Mouse (Mus musculus) forebrain, embryonic 14.5 days (tissue): ENCODE results near the gene Fbxw10. TPM values are rescaled to one million over a fixed set of nuclear protein-coding genes. Genes with fewer than 3 reads are reported as not detected.

Source experiments
- ATAC-seq: fragments of 200-750 bp; cut with Nextera tagmentation; 2 replicates; pipeline ENCODE4 v1.8.0; 2017; ENCODE audit warnings: mild to moderate bottlenecking, moderate library complexity
- DNase-seq: peaks from one replicate; pipeline ENCODE4 v3.0.0-alpha.2; 2015; ENCODE audit warnings: low spot score
- H3K27ac ChIP-seq: fragments of 300-500 bp; sonication (generic); 2 replicates; pipeline ENCODE4 v1.5.1; 2014; ENCODE audit warnings: low read depth, mild to moderate bottlenecking, control low read depth, low read length, moderate library complexity
- H3K27me3 ChIP-seq: fragments of 300-500 bp; sonication (generic); replicated peaks from 2 replicates; pipeline ENCODE4 v1.6.1; 2014; ENCODE audit warnings: low read length, control low read depth, mixed read lengths; ENCODE audit not compliant: control insufficient read depth, insufficient read depth
- H3K36me3 ChIP-seq: fragments of 300-500 bp; sonication (generic); 2 replicates; pipeline ENCODE4 v1.6.1; 2014; ENCODE audit warnings: low read length, control low read depth; ENCODE audit not compliant: control insufficient read depth, insufficient read depth
- H3K4me1 ChIP-seq: fragments of 300-500 bp; sonication (generic); 2 replicates; pipeline ENCODE4 v1.6.1; 2014; ENCODE audit warnings: antibody characterized with exemption, low read length, control low read depth; ENCODE audit not compliant: control insufficient read depth, insufficient read depth
- H3K4me2 ChIP-seq: fragments of 300-500 bp; sonication (generic); 2 replicates; pipeline ENCODE4 v1.6.1; 2014; ENCODE audit warnings: mild to moderate bottlenecking, control low read depth, low read length
- H3K4me3 ChIP-seq: fragments of 300-500 bp; sonication (generic); 2 replicates; pipeline ENCODE4 v1.5.1; 2014; ENCODE audit warnings: low read depth, low read length, control low read depth
- H3K9ac ChIP-seq: fragments of 300-500 bp; sonication (generic); 2 replicates; pipeline ENCODE4 v1.6.1; 2014; ENCODE audit warnings: mild to moderate bottlenecking, low read length, control low read depth, moderate library complexity
- H3K9me3 ChIP-seq: fragments of 300-500 bp; sonication (generic); replicated peaks from 2 replicates; pipeline ENCODE4 v1.6.1; 2016; ENCODE audit warnings: low read length, control low read depth, mixed read lengths; ENCODE audit not compliant: control insufficient read depth
- WGBS: fragments of 180-500 bp; shearing (Covaris S2); extraction: QIAGEN DNeasy Blood & Tissue Kit; methylation state at CpG from one replicate; pipeline ENCODE4 v1.1.7; 2014; 5-methylcytosine and 5-hydroxymethylcytosine counted together
- polyA plus RNA-seq: library from polyadenylated mRNA; unstranded; fragments of >200 nt; fragmentation: Nextera tagmentation; extraction: Ambion mirVana; gene quantifications from 2 replicates; pipeline ENCODE4 v1.2.1, GENCODE M21; 2014

Fbxw10 gene
- polyA plus RNA-seq, 1 experiment from 2014 or later, result 0.20 TPM

DNA sequence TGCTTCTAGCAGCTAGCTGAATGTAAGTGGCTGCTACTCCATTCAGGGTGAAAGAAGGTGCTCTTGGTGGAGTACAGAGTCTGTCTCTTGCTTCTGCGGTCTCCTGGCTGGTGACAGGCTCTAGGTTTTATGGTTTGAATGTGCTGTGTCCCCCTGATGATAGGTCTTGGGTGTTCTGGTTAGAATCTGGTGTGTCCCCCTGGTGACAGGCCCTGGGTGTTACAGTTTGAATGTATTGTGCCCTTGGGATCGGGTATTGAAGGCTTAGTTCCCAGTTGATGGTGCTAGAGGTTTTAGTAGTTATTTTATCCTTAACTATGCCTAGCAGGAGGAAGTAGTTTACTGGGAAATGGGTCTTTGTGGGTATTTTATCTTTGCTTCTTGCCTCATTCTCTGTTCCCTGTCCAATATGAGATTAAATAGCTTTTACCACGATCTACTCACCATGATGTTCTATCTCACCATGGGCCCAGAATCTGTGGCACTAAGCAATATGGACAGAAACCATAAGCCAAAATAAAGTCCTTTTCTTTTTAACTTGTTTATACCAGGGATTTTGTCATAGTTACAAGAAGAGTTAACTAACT lies 62.9 kb downstream of the Fbxw10 start:
- Histone ChIP-seq H3K27me3 (no peaks in the 10 kb centered on the region), H3K36me3 (no peaks in the 10 kb centered on the region), H3K27ac (no peak overlapping the region), H3K4me1 (peaks cover 2% of the 10 kb centered on the region; the same call in 1 of the 2 replicates), H3K9ac (no peak overlapping the region), H3K9me3 (no peaks in the 10 kb centered on the region), H3K4me2 (no peak overlapping the region), H3K4me3 (no peak overlapping the region)
- ATAC-seq (no peak), DNase-seq (no peak)
- WGBS, result 79% methylated on average over 3 of the region's 3 CpGs

DNA sequence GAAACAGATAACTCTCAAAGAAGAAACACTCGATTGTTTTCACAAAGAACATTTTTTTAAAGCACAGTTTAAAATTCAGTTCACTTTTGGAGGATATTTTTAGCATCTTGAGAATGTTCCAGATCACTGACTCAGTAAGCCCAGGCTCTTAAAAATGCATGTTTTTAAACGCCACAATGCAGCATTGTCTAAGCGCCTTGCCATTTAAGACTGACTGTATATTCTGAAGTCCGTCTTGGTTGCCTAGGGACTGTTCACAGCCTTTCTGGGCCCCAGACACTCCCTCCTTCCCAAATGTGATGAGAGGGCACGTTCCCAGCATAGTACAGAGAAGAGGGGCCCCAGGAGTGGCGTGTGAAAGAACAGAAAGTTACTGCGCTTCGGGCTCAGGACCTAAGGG lies 64.5 kb downstream of the Fbxw10 start:
- peak; percentile 34; the same call in 1 of the 2 replicates for ATAC-seq
- Histone ChIP-seq H3K36me3 (no peaks in the 10 kb centered on the region), H3K9ac (no peak overlapping the region), H3K4me2 (no peak overlapping the region), H3K4me1 (peaks cover 2% of the 10 kb centered on the region; the same call in 1 of the 2 replicates), H3K9me3 (no peaks in the 10 kb centered on the region), H3K27me3 (no peaks in the 10 kb centered on the region), H3K27ac (no peak overlapping the region), H3K4me3 (no peak overlapping the region)
- 33% methylated on average over 8 of the region's 8 CpGs for WGBS
- peak; percentile 25 for DNase-seq

DNA sequence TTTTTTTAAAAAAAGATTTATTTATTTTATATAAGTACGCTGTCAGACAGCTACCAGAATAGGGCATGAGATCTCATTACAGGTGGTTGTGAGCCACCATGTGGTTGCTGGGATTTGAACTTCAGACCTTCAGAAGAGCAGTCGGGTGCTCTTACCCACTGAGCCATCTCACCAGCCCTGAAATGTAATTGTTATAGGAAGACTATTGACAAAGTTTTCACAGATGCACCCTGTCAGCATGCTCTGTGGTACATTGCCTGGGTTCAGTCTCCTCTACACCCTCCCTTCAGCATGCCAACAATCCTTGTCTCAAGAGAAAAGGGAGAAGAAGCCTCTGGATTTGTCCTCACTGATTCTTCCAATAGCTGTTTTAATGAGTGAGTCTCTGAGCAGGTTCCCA lies 66.3 kb downstream of the Fbxw10 start:
- 97% methylated on average over 2 of the region's 2 CpGs for WGBS
- H3K9me3 ChIP-seq, result no peaks in the 10 kb centered on the region
- ATAC-seq, result no peak
- H3K4me1 ChIP-seq, result peaks cover 2% of the 10 kb centered on the region; the same call in 1 of the 2 replicates
- no peak overlapping the region for H3K4me3 ChIP-seq
- no peaks in the 10 kb centered on the region for H3K27me3 ChIP-seq
- no peaks in the 10 kb centered on the region for H3K36me3 ChIP-seq
- H3K4me2 ChIP-seq, result no peak overlapping the region
- DNase-seq, result no peak
- H3K27ac ChIP-seq, result no peak overlapping the region
- no peak overlapping the region for H3K9ac ChIP-seq

DNA sequence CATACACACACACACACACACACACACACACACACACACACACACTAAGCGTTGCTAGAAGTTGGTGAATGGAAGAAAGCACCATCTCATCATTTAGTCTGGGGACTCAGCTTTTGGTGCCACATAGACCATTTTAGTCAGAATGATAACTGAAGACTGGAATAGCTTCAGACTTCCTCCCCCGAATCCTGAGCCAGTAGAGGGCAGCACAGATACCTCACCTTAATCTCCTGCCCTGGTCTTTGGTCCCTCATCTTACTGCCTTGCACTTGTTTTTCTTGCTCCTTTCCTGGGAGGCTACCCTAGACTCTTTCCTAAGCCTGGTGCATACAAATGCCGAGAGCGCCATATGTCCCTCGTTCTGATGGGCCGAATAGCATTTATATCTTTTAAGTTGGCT lies 67.7 kb downstream of the Fbxw10 start:
- no peaks in the 10 kb centered on the region for H3K27me3 ChIP-seq
- WGBS, result 63% methylated on average over 6 of the region's 6 CpGs
- H3K27ac ChIP-seq, result no peak overlapping the region
- H3K9ac ChIP-seq, result no peak overlapping the region
- no peak overlapping the region for H3K4me2 ChIP-seq
- no peaks in the 10 kb centered on the region for H3K9me3 ChIP-seq
- DNase-seq (no peak), ATAC-seq (no peak)
- peaks cover 2% of the 10 kb centered on the region; the same call in 1 of the 2 replicates for H3K4me1 ChIP-seq
- no peaks in the 10 kb centered on the region for H3K36me3 ChIP-seq
- no peak overlapping the region for H3K4me3 ChIP-seq

DNA sequence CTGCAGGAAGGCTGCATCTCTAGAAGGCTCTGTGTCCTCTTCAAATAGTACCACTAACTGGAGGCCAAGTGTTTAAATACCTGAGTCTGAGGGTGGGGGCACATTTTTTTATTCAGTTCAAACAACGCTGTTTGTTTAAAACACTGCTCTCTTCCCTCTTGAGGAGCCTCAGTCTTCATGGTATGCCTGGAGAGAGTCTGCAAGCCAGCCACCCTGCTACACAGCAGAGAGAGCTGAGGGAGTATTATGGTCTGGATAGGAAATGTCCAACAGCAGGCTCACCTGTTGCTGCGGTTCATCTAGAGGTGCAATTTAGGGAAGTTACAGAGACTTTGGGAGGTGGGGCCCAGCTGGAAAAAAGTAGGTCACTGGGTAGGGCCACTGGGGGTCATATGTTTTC lies 68.6 kb downstream of the Fbxw10 start:
- 96% methylated on average over 2 of the region's 2 CpGs for WGBS
- H3K27me3 ChIP-seq, result no peaks in the 10 kb centered on the region
- H3K4me3 ChIP-seq, result no peak overlapping the region
- DNase-seq (no peak), ATAC-seq (no peak)
- H3K27ac ChIP-seq, result no peak overlapping the region
- peaks cover 2% of the 10 kb centered on the region; the same call in 1 of the 2 replicates for H3K4me1 ChIP-seq
- no peaks in the 10 kb centered on the region for H3K36me3 ChIP-seq
- H3K9me3 ChIP-seq, result no peaks in the 10 kb centered on the region
- no peak overlapping the region for H3K4me2 ChIP-seq
- no peak overlapping the region for H3K9ac ChIP-seq

DNA sequence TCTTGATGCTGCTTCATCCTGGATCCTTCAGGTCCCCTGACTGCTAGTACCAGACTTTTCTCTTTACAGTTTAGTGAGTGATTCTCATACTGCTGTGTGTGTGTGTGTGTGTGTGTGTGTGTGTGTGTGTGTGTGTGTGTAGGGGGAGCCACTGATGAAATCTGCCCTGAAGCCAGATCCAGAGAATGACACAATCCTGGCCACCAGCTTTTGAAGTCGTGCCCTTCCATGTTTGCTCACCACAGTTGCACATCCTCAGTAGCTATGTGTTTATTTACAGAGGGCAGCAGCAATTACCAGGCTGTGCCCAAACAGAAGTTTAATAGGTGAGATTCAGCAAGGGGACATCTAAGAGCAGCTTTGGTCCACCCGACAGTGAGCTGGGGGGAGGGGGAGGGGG lies 69.9 kb downstream of the Fbxw10 start:
- no peaks in the 10 kb centered on the region for H3K27me3 ChIP-seq
- no peak overlapping the region for H3K4me3 ChIP-seq
- DNase-seq (no peak), ATAC-seq (no peak)
- H3K4me2 ChIP-seq, result no peak overlapping the region
- no peak overlapping the region for H3K9ac ChIP-seq
- no peak overlapping the region for H3K27ac ChIP-seq
- WGBS, result 43% methylated on average over 2 of the region's 2 CpGs
- no peaks in the 10 kb centered on the region for H3K9me3 ChIP-seq
- H3K36me3 ChIP-seq, result no peaks in the 10 kb centered on the region
- H3K4me1 ChIP-seq, result no peaks in the 10 kb centered on the region

DNA sequence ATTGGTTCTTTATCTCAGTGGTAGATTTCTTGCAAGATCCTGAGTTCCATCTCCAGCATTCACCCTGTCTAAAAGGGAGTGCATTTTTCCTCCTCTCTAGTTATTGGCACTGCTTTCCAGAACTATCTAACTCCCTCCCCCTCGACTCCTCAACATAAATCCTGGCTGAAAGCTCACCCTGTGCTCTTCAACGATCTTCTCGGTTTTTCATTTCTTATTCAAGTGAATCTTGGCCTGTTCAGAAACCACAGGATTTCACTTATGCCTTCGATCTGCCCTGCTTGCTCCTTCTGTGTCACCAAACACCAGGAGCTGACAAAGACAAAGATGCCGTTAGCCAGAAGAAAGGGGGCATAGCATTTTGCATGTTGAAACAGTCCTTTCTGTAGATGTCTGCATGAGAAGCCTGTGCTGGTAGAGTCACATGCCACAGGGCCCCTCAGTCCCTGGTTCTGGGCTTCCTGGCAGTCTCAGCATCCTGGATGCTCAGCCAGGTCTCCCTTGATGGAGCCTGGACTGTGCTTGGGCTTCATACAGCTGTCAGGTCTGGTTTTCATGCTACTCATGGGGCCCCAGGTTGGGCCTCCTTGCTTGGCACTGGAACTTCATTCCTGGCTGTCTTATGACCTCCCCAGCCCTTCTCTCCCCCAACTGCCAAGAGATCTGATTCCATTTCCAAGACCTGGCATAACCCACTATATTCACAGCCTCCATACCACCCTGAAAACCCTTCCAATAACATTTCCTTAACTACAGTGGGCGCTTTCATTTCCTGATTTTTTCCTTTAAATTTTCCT lies 73.3 kb downstream of the Fbxw10 start:
- DNase-seq (no peak), ATAC-seq (no peak)
- Histone ChIP-seq H3K27ac (no peak overlapping the region), H3K4me3 (no peak overlapping the region), H3K27me3 (no peaks in the 10 kb centered on the region), H3K4me2 (no peak overlapping the region; the same call in 1 of the 2 replicates), H3K9ac (no peak overlapping the region), H3K4me1 (no peaks in the 10 kb centered on the region), H3K36me3 (no peaks in the 10 kb centered on the region), H3K9me3 (no peaks in the 10 kb centered on the region)
- WGBS, result 75% methylated on average over 6 of the region's 6 CpGs

DNA sequence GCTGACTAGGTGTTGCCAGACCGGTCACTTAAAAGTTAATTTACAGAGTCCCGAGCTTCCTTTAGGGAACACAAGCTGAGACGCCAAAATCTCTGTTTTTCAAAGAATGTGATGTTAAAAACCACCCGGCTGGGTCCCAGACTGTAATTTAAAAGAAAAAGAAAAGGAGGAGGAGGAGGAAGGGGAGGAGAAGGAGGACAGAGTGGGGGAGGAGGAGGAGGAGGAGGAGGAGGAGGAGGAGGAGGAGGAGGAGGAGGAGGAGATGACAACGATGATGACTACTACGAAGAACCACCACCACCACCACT lies 73.8 kb downstream of the Fbxw10 start:
- Histone ChIP-seq H3K9me3 (no peaks in the 10 kb centered on the region), H3K36me3 (no peaks in the 10 kb centered on the region), H3K27me3 (no peaks in the 10 kb centered on the region), H3K4me1 (no peaks in the 10 kb centered on the region), H3K4me2 (peak overlapping the region; percentile 27; the same call in 1 of the 2 replicates), H3K9ac (no peak overlapping the region), H3K27ac (no peak overlapping the region), H3K4me3 (0 out of 2 replicates have a peak overlapping the region, but pooled peaks have one; percentile 11)
- no peak for DNase-seq
- WGBS, result 31% methylated on average over 6 of the region's 6 CpGs
- ATAC-seq, result no peak
